Mouse (Mus musculus) retina, embryonic 14.5 days (tissue): Measurements from ENCODE around the gene Scnn1a.
A peak's percentile ranks its signal among the peaks of the same experiment; 100 is the strongest.

ENCODE experiments used
- DNase-seq: peaks from one replicate; pipeline ENCODE4 v3.0.0-alpha.2; 2015; ENCODE audit warnings: low spot score

The Scnn1a gene

DNA sequence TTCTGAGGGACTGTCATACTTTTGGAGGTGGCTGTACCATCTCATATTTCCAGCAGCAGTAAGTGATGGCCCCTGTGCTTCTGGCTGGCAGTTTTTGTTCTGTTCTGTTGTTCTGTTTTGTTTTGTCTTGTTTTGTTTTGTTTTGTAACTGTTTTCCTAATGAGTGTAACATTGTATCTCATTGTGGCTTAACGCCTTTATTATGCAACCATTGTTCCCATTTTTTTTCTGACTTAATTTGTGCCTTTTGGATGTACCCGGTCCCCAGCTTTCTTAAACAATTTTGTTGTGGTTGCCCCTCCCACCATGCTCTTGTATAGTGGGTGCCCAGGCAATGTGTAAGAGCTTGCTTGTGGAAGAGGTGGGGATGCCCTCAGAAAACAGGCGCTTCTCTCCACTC, 21.7 kb downstream of the Scnn1a start:
- DNase-seq, result no peak

DNA sequence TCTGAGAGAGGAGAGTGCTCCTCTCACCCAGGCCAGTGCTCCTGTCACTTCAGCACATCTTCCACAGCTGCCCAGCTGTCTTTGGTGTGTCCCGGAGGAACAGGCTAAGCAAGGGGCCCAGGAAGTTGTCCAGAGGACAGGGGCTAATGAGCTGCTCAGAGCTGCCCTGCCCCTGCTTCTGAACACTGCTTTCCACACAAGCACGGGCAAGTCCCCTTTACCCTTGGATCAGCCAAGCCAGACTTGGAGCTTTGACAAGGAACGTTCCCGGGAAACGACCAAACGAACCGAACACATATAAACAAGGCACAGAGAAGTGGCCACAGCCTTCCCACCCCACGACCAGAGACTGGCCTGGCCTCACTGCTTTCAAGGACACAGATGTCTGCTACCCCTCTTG, 23.6 kb downstream of the Scnn1a start:
- no peak for DNase-seq

DNA sequence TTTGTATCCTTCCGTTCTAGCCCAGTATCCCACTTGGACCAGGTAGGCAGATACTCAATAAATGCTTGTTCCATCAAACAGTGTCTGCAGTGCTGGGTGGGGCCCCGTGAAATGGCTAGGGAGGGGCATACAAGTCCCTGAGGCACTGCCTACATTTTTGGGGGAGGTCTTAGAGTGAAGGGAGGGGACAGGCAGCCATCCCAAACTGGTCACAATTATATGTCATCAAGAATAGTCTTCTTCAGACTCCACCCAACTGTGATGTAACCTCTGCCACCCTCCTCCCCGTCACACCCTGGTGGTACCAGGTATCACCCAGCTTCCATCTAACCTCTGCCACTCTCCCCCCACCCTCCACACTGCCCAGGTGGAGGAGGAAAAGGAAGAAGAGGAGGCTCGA, 24.4 kb downstream of the Scnn1a start:
- DNase-seq, result no peak

DNA sequence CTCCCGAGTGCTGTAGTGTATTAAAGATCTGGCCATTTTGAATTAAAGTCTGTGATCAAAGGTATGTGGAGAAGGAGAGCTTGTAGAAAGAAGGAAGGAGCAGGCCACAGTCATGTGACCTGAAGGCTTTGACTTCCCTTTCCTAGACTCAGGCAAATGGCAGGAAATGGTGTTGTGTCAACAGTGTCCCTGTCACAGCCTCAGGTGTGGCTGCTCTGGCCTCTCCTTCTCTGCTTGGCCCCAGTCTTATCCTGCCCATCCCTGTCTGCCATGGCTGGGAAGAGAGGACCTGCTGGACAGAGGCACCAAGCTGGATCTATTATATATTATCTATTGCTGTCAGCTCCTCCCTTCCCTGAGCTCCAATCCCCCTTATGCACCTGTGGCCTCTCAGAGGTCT, 25.2 kb downstream of the Scnn1a start:
- no peak for DNase-seq

- no peak for DNase-seq
Measured at GRCm38 (mm10) chr6:125346029-125346428, 25.6 kb downstream of the Scnn1a start.

GRCm38 (mm10) chr6:125348721-125349574, 28.5 kb downstream of the Scnn1a start, which contains the start of gene Tnfrsf1a:
Gene Tnfrsf1a, plus strand, starts transcription at chr6:125349362.
- no peak for DNase-seq

DNA sequence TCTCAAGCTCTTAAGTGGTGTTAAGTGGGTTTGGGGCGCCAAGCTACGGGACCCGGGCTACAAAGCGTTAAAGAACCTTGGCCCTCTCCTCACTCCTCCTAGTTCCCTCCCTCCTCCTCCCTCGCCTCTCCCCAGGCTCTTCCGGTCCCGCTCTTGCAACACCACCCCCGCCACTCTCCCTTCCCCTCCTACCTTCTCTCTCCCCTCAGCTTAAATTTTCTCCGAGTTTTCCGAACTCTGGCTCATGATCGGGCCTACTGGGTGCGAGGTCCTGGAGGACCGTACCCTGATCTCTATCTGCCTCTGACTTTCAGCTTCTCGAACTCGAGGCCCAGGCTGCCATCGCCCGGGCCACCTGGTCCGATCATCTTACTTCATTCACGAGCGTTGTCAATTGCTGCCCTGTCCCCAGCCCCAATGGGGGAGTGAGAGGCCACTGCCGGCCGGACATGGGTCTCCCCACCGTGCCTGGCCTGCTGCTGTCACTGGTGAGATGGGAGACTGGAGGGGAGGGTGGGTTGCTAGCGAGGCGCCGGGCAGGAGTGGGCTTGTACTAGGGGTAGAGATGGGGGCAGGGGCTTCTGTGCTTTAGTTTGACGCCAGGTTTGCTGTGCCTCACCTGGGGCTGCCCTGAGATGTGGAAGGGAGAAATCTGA, 29.2 kb downstream of the Scnn1a start:
- peak; percentile 71 for DNase-seq

DNA sequence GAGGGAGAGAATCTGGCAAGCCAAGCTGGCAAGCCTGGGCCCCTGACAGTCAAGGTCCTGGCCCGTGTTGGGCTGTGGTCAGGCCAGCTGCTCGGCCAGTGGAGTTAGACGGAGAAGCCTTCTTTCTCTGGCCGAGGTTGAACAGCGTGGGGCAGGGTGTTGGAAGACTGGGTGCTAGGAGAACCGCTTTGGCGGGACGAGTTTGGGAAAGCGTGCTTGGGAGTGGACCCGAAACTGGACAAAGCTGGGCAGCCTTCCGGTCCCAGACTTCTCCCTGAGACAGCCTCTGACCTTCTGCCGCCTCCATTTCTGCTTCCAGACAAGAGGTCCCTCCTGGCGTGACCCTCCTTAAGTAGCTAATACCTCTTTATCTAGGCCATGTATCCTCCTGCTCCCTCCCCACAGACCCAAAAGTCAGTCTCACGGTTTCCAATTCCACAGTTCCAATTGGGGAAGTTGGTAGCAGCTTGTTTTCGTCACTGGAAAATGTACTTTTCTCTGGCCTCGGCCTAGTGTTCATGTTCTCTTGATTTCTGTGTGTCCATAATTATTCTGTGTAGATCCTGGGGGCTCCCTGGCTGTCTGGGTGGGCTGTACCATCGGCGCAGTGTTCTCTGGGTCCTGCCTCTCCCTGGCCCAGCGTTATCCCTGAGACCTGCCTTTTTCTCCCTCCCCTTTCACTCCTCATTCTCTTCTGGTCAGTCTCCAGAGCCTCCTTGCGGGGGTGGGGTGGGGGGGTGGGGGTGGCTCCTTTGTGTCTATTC, 30.0 kb downstream of the Scnn1a start:
- peak; percentile 27 for DNase-seq

DNA sequence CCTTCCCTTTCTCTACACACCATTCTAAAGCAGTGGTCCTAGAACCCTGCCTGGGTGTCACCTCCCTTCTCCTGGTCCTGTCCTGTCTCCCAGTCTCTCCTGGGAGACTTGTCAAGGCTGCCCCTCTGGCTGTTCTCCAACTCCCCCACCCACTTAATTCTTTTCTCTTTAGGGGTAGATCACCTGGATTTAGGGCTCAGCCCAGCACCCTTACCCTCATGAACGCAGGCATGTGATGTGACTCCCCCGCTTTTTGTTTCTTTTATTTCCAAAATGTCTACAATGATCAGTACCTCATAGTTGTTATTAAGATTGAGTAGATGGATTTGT, 30.5 kb downstream of the Scnn1a start:
- no peak for DNase-seq

- no peak for DNase-seq
Measured at GRCm38 (mm10) chr6:125351368-125352045, 31.0 kb downstream of the Scnn1a start.

GRCm38 (mm10) chr6:125352046-125352384, 31.6 kb downstream of the Scnn1a start:
- no peak for DNase-seq

DNA sequence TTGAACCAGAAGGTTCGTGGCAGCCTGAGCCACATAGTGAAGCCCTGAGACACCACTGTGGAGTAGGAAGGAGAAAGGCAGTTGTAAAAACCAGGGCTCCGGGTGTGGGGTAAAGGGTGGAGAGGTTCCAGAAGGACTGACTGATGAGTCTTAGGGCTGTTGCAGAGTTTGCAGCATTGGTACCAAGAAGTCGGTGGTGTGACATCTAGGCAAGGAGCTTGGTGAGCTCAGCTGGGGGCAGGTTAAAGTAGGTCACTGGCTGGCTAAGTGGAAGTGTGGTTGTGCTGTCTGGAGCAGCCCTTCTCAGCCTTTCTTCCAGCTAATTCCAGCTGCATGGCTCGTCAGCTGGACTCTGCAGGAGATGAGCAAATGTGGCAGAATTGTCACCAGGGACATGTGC, 32.4 kb downstream of the Scnn1a start:
- no peak for DNase-seq

DNA sequence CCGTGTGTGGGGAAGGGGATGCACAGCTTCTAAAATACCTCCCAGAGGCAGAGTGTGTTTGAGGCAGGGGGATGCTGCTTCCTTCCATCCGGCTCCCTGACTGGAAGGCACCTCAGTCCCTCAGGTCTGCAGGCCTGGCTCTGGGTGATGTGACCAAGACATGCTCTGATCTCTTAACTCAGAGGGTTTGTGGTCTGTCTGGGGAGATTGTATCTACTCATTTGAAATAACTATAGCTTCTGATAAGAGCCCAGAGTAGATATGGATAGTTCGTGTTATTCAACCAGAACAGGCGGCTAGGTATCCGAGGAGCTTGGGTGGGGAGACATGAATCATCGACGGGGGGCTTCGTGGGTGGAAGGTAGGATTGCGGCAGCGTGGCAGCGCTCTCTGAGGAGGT, 32.8 kb downstream of the Scnn1a start:
- no peak for DNase-seq

- DNase-seq, result no peak
Measured at GRCm38 (mm10) chr6:125353655-125354054, 33.2 kb downstream of the Scnn1a start.

DNA sequence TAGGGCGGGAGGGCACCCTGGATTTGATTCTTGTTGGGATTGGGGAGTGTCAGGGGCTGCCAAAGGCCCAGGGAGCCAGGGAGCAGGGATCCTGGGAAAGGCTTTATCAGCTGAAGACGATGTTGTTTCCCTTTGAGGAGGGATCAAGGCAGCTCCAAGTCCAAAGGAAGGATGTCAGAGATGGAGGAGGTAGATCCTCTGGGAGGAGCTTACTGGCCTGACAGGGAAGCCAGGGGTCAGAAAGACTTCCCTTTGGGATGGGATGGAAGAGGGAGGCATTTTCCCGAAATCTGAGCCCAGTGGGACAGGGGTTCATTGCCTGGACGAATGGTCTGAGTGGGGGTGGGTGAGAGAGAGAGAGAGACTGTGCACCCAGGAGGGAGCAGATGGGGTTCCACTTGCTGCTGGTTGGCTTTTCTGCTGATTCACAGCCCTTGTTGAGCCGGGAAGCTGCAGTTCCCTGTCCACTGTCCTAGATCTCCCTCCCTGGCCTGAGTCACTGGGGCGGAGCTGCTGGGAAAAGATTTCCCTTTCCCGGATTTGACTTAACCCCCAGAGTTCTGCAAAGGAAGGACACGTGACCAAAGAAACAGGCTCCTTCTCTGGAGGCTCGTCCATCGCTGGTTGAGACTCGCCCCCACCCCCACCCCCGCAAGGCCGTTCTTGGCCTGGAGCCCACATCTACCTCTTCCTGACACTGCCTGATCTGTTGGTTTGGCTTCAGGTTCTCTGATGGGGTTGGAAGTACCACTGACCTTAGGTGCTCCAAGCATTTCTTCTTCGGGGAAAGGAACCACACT, 34.1 kb downstream of the Scnn1a start:
- no peak for DNase-seq

- no peak for DNase-seq
Measured at GRCm38 (mm10) chr6:125355197-125355741, 34.8 kb downstream of the Scnn1a start.

- no peak for DNase-seq
Measured at GRCm38 (mm10) chr6:125356264-125356663, 35.8 kb downstream of the Scnn1a start.

DNA sequence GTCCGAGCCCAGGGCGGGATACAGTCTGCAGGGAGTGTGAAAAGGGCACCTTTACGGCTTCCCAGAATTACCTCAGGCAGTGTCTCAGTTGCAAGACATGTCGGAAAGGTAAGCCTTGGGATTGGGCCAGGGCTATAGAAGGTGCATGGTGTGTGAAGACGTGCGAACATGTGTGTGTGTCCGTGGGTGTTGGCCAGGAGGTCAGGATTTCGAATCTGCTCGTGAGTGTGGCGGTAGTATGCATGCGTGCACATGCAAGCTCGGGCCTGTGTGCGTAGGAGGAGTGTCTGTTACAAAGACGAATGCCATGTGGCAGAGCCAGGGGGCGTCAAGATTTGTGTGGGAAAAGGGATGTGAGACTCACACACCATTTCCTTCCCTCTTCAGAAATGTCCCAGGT, 36.9 kb downstream of the Scnn1a start:
- DNase-seq, result no peak

GRCm38 (mm10) chr6:125359999-125360398, 39.5 kb downstream of the Scnn1a start:
- no peak for DNase-seq

DNA sequence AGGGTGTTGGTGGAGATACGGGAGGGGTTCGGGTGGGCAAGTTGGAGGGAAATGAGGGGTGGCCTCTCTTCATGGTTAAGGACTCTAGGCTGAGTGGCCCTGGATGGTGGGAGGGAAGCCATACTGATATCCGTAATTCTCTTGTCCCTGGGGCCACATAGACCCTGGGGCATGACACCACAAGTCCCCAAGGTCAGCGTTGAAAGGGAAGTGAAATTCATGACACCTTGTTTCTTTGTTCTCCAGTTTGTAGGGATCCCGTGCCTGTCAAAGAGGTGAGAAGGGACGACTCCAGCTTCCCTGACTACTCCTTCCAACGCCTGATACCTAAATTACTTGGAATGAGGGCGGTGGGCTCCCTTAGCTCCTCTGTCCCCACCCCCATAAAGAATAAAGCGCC, 40.4 kb downstream of the Scnn1a start:
- DNase-seq, result no peak
